37 mouse cellular contexts compared by ENCODE assay signal in genomic region chr19:34021440-34022172, GRCm38 (mm10). TPM values are rescaled to one million over a fixed set of nuclear protein-coding genes. Genes with fewer than 3 reads are reported as not detected.
A peak's percentile ranks its signal among the peaks of the same experiment; 100 is the strongest.
DNase-seq lines count a peak whose midpoint lies in the region; ATAC-seq and TF ChIP-seq lines count a peak whose summit lies in the region.
"Had no signal": no experiment of that assay in that cellular context is flagged by ENCODE, and none has a peak within 500 bp of the region (broad histone marks: within the 10 kb centered on the region; RNA-seq: fewer than 3 reads in every experiment).

No protein-coding gene starts in this region.

- peak overlapping the region; percentile 46 for H3K4me2 ChIP-seq in intestine, postnatal 0 days (replicated peaks; ENCODE audit: low read depth)
- H3K4me2 ChIP-seq in stomach, embryonic 15.5 days = no peak overlapping the region
- H3K4me2 ChIP-seq in forebrain, embryonic 16.5 days (ENCODE audit: low read length) = no peak overlapping the region
- H3K4me2 ChIP-seq in forebrain, embryonic 11.5 days (ENCODE audit: low read depth, low read length, severe bottlenecking) = no peak overlapping the region
- H3K4me2 ChIP-seq: forebrain, embryonic 12.5 days; heart, embryonic 11.5 days; hindbrain, embryonic 12.5 days; limb, embryonic 12.5 days; liver, embryonic 15.5 days; midbrain, embryonic 12.5 days had no signal

- ATAC-seq in intestine, postnatal 0 days = peak; percentile 93
- peak; percentile 53; the same call in 1 of the 2 replicates for ATAC-seq in stomach, embryonic 15.5 days (ENCODE audit: insufficient read depth, low FRiP score, low read depth)
- ATAC-seq in forebrain, embryonic 16.5 days = no peak
- no peak for ATAC-seq in forebrain, embryonic 11.5 days (replicated peaks; ENCODE audit: low FRiP score)
- ATAC-seq: hindbrain, postnatal 0 days; Patski had no signal

- DNase-seq in 416B (ENCODE audit: low read depth) (peak; percentile 15), NIH3T3 (ENCODE audit: low read depth) (peak; percentile 14)
- no peak for DNase-seq in retina, postnatal 1 day
- no peak for DNase-seq in forebrain, embryonic 11.5 days (ENCODE audit: low spot score)
- DNase-seq: adrenal gland, postnatal 25 days; cerebellum, adult 11-12 months; cerebellum, postnatal 10 days; gastrocnemius, postnatal 25 days; heart, postnatal 36 days; kidney, adult 11 months; kidney, postnatal 14 days; lung, postnatal 36 days; right cerebral cortex, postnatal 25 days; spleen, adult 18-20 months; thymus, postnatal 14 days had no signal

- H3K27me3 ChIP-seq in intestine, postnatal 0 days (replicated peaks; ENCODE audit: control insufficient read depth, insufficient read depth, low read length) = no peaks in the 10 kb centered on the region
- no peaks in the 10 kb centered on the region for H3K27me3 ChIP-seq in stomach, embryonic 15.5 days (replicated peaks)
- no peaks in the 10 kb centered on the region for H3K27me3 ChIP-seq in forebrain, embryonic 16.5 days (replicated peaks; ENCODE audit: control insufficient read depth, insufficient read depth, low read length)
- no peaks in the 10 kb centered on the region for H3K27me3 ChIP-seq in forebrain, embryonic 11.5 days (ENCODE audit: control insufficient read depth, insufficient read depth, low read length)
- H3K27me3 ChIP-seq: forebrain, embryonic 12.5 days; hindbrain, embryonic 12.5 days; limb, embryonic 12.5 days; liver, embryonic 15.5 days; megakaryocyte, embryonic 14.5 days; midbrain, embryonic 12.5 days had no signal

- no peak overlapping the region for H3K4me3 ChIP-seq in intestine, postnatal 0 days (ENCODE audit: low read depth, low read length)
- H3K4me3 ChIP-seq in stomach, embryonic 15.5 days (replicated peaks) = no peak overlapping the region
- no peak overlapping the region for H3K4me3 ChIP-seq in forebrain, embryonic 16.5 days (replicated peaks; ENCODE audit: low read length)
- no peak overlapping the region for H3K4me3 ChIP-seq in forebrain, embryonic 11.5 days (ENCODE audit: low read depth, low read length)
- H3K4me3 ChIP-seq: erythroblast, embryonic 14.5 days; forebrain, embryonic 12.5 days; hindbrain, embryonic 12.5 days; limb, embryonic 12.5 days; liver, embryonic 15.5 days; megakaryocyte, embryonic 14.5 days; midbrain, embryonic 12.5 days had no signal

- no peak for TF ChIP-seq CTCF in intestine, postnatal 0 days (IDR thresholded peaks at IDR 0.05; ENCODE audit: low read depth)

- peak overlapping the region; percentile 64 for H3K27ac ChIP-seq in intestine, postnatal 0 days (ENCODE audit: low read depth, low read length)
- peak overlapping the region; percentile 23; the same call in 1 of the 2 replicates for H3K27ac ChIP-seq in stomach, embryonic 15.5 days
- no peak overlapping the region for H3K27ac ChIP-seq in forebrain, embryonic 16.5 days (ENCODE audit: low read length)
- no peak overlapping the region for H3K27ac ChIP-seq in forebrain, embryonic 11.5 days (ENCODE audit: low read depth, low read length)
- H3K27ac ChIP-seq: forebrain, embryonic 12.5 days; hindbrain, embryonic 12.5 days; hindbrain, postnatal 0 days; limb, embryonic 12.5 days; liver, embryonic 15.5 days; midbrain, embryonic 12.5 days had no signal

- no peak overlapping the region for H3K9ac ChIP-seq in intestine, postnatal 0 days (ENCODE audit: low read depth, low read length)
- H3K9ac ChIP-seq in stomach, embryonic 15.5 days = no peak overlapping the region
- no peak overlapping the region for H3K9ac ChIP-seq in forebrain, embryonic 16.5 days (replicated peaks; ENCODE audit: low read depth, low read length)
- no peak overlapping the region for H3K9ac ChIP-seq in forebrain, embryonic 11.5 days (ENCODE audit: low read length)
- H3K9ac ChIP-seq: forebrain, embryonic 12.5 days; hindbrain, embryonic 12.5 days; limb, embryonic 12.5 days; liver, embryonic 15.5 days; midbrain, embryonic 12.5 days had no signal

- H3K4me1 ChIP-seq in intestine, postnatal 0 days (replicated peaks; ENCODE audit: control insufficient read depth, insufficient read depth, low read length) = no peaks in the 10 kb centered on the region
- no peaks in the 10 kb centered on the region for H3K4me1 ChIP-seq in stomach, embryonic 15.5 days
- no peaks in the 10 kb centered on the region for H3K4me1 ChIP-seq in forebrain, embryonic 16.5 days (replicated peaks; ENCODE audit: control insufficient read depth, insufficient read depth, low read length)
- no peaks in the 10 kb centered on the region for H3K4me1 ChIP-seq in forebrain, embryonic 11.5 days (replicated peaks; ENCODE audit: control insufficient read depth, insufficient read depth, low read length)
- H3K4me1 ChIP-seq: forebrain, embryonic 12.5 days; hindbrain, embryonic 12.5 days; limb, embryonic 12.5 days; liver, embryonic 15.5 days; megakaryocyte, embryonic 14.5 days; midbrain, embryonic 12.5 days had no signal

- no peaks in the 10 kb centered on the region for H3K9me3 ChIP-seq in intestine, postnatal 0 days (ENCODE audit: control insufficient read depth)
- no peaks in the 10 kb centered on the region for H3K9me3 ChIP-seq in stomach, embryonic 15.5 days
- H3K9me3 ChIP-seq in forebrain, embryonic 16.5 days (ENCODE audit: control insufficient read depth, low read length) = no peaks in the 10 kb centered on the region
- no peaks in the 10 kb centered on the region for H3K9me3 ChIP-seq in forebrain, embryonic 11.5 days (ENCODE audit: control insufficient read depth, low read length)
- H3K9me3 ChIP-seq: forebrain, embryonic 12.5 days; G1E; hindbrain, embryonic 12.5 days; limb, embryonic 12.5 days; liver, embryonic 15.5 days; megakaryocyte, embryonic 14.5 days; midbrain, embryonic 12.5 days had no signal

- 56% methylated on average over 11 of the region's 11 CpGs for WGBS in intestine, postnatal 0 days
- WGBS in stomach, embryonic 15.5 days = 79% methylated on average over 11 of the region's 11 CpGs
- 88% methylated on average over 11 of the region's 11 CpGs for WGBS in forebrain, embryonic 16.5 days
- WGBS in forebrain, embryonic 11.5 days = 89% methylated on average over 11 of the region's 11 CpGs

- no peaks in the 10 kb centered on the region for H3K36me3 ChIP-seq in intestine, postnatal 0 days (ENCODE audit: control insufficient read depth, insufficient read depth)
- no peaks in the 10 kb centered on the region for H3K36me3 ChIP-seq in stomach, embryonic 15.5 days
- no peaks in the 10 kb centered on the region for H3K36me3 ChIP-seq in forebrain, embryonic 16.5 days (ENCODE audit: control insufficient read depth, insufficient read depth)
- H3K36me3 ChIP-seq in forebrain, embryonic 11.5 days (ENCODE audit: control insufficient read depth, insufficient read depth, low read length) = no peaks in the 10 kb centered on the region
- H3K36me3 ChIP-seq: forebrain, embryonic 12.5 days; G1E; hindbrain, embryonic 12.5 days; limb, embryonic 12.5 days; liver, embryonic 15.5 days; midbrain, embryonic 12.5 days had no signal

RNA-seq across cellular contexts. Expression of gene Lipk, which starts 13.5 kb away (rescaled TPM):
- polyA plus RNA-seq in intestine, postnatal 0 days (2015; fragmentation: Nextera tagmentation; extraction: Ambion mirVana) = 0.23 and 0.39 TPM in 2 replicates
- 0.06 and 0.48 TPM in 2 replicates for polyA plus RNA-seq in stomach, embryonic 15.5 days (2015; fragmentation: Nextera tagmentation; extraction: Ambion mirVana)
- polyA plus RNA-seq in forebrain, embryonic 16.5 days (2015; fragmentation: Nextera tagmentation; extraction: Ambion mirVana) = not detected in 2 replicates
- not detected in 2 replicates for polyA plus RNA-seq in forebrain, embryonic 11.5 days (2014; fragmentation: Nextera tagmentation; extraction: Ambion mirVana)
- polyA plus RNA-seq: C2C12; erythroblast, embryonic 14.5 days; forebrain, embryonic 12.5 days; G1E; heart, embryonic 11.5 days; heart, embryonic 16.5 days; hindbrain, embryonic 12.5 days; kidney, embryonic 14.5 days; limb, embryonic 12.5 days; liver, adult 2 months; liver, embryonic 15.5 days; lung, embryonic 16.5 days; midbrain, embryonic 12.5 days; neural tube, embryonic 14.5 days; Patski had no signal

RNA-seq across cellular contexts. Expression of gene Lipn, which starts 45.6 kb away (rescaled TPM):
- 0.08 TPM in 1 of 2 replicates, not detected in the other for polyA plus RNA-seq in intestine, postnatal 0 days (2015; fragmentation: Nextera tagmentation; extraction: Ambion mirVana)
- polyA plus RNA-seq in stomach, embryonic 15.5 days (2015; fragmentation: Nextera tagmentation; extraction: Ambion mirVana) = 0.14 TPM in 1 of 2 replicates, not detected in the other
- polyA plus RNA-seq in forebrain, embryonic 16.5 days (2015; fragmentation: Nextera tagmentation; extraction: Ambion mirVana) = not detected in 2 replicates
- polyA plus RNA-seq in forebrain, embryonic 11.5 days (2014; fragmentation: Nextera tagmentation; extraction: Ambion mirVana) = not detected in 2 replicates
- polyA plus RNA-seq: cortical plate, adult 2 months; embryonic facial prominence, embryonic 14.5 days; erythroblast, embryonic 14.5 days; forebrain, embryonic 12.5 days; G1E; heart, embryonic 11.5 days; heart, embryonic 16.5 days; hindbrain, embryonic 12.5 days; hindbrain, postnatal 0 days; kidney, embryonic 14.5 days; limb, embryonic 12.5 days; liver, adult 2 months; liver, embryonic 15.5 days; lung, embryonic 16.5 days; midbrain, embryonic 12.5 days; neural tube, embryonic 14.5 days; Patski had no signal

Comparison
In these comparisons a context has a peak if more than half of its experiments do, and no peak if none do; other contexts are left out.
1. DNase-seq: peak in 416B (single experiment) and NIH3T3 (single experiment); none in retina, postnatal 1 day (single experiment) and forebrain, embryonic 11.5 days (single experiment).
2. ATAC-seq: peak in intestine, postnatal 0 days (single experiment) and stomach, embryonic 15.5 days (single experiment); none in forebrain, embryonic 16.5 days (single experiment) and forebrain, embryonic 11.5 days (single experiment).
3. H3K27ac ChIP-seq: peak in intestine, postnatal 0 days (single experiment) and stomach, embryonic 15.5 days (single experiment); none in forebrain, embryonic 16.5 days (single experiment) and forebrain, embryonic 11.5 days (single experiment).